ENCODE assay signal across 8 mouse cellular contexts in the genomic region with DNA sequence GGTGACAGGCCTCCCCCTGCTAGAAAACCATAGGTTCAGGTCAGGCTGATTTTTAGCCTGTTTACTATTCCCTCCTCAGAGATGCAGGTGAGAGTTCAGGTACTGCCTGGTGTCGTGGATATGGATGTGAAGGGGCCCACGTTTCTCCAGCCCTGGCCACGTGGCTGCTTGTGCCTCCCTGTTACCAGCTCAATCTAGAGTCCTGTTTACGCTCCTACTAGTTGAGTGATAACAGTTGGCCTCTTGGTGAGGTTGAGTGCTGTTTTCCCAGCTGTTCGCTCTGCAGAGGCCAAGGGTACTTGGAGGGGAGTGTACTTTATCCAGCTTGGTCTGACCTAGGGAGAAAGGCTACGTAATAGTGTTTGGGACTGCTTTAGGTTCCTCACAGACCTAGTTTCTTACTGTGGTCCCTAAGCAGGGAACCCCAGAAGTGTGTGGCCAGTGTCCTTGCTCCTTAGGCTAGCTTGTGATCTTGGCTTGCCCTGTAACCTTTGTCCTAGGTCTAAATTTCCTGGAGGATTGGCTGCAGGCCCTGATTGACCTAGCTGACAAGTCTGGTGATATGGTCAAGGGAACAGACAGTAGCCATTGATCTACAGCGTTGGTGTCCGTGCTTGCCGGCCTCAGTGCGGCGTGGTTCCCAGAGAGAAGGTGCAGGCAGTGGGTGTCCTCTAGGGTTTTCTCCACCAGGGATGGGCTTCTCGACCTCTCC. TPM values are rescaled to one million over a fixed set of nuclear protein-coding genes. Genes with fewer than 3 reads are reported as not detected.
DNase-seq lines count a peak whose midpoint lies in the region; ATAC-seq lines count a peak whose summit lies in the region.

No protein-coding gene starts in this region.

- peak overlapping the region; percentile 88 for H3K9ac ChIP-seq in hindbrain, embryonic 12.5 days
- H3K9ac ChIP-seq in neural tube, embryonic 13.5 days = peak overlapping the region; percentile 91

- DNase-seq in embryo, embryonic 10 days (ENCODE audit: low spot score) = peak; percentile 13
- DNase-seq in embryo, embryonic 11 days = no peak
- no peak for DNase-seq in embryonic facial prominence, embryonic 10.5 days (ENCODE audit: low spot score)
- DNase-seq in liver (peak; percentile 50), MN1 (ENCODE audit: low spot score) (no peak)
- DNase-seq in left cerebral cortex, adult 8-10 months (ENCODE audit: low spot score in 2 of 2) = no peak

- H3K27ac ChIP-seq in embryonic facial prominence, embryonic 10.5 days (replicated peaks) = peak overlapping the region; percentile 98
- peak overlapping the region; percentile 99; the same call in 1 of the 2 replicates for H3K27ac ChIP-seq in hindbrain, embryonic 12.5 days
- H3K27ac ChIP-seq in neural tube, embryonic 13.5 days (replicated peaks) = peak overlapping the region; percentile 99

- H3K4me2 ChIP-seq in hindbrain, embryonic 12.5 days (replicated peaks) = peak overlapping the region; percentile 74
- peak overlapping the region; percentile 68 for H3K4me2 ChIP-seq in neural tube, embryonic 13.5 days

- WGBS in embryonic facial prominence, embryonic 10.5 days = 74% methylated on average over 12 of the region's 12 CpGs
- WGBS in hindbrain, embryonic 12.5 days = 72% methylated on average over 12 of the region's 12 CpGs
- WGBS in neural tube, embryonic 13.5 days = 57% methylated on average over 12 of the region's 12 CpGs

- H3K4me3 ChIP-seq in embryonic facial prominence, embryonic 10.5 days = peak overlapping the region; percentile 86
- peak overlapping the region; percentile 67 for H3K4me3 ChIP-seq in hindbrain, embryonic 12.5 days
- H3K4me3 ChIP-seq in neural tube, embryonic 13.5 days = peak overlapping the region; percentile 71

- H3K9me3 ChIP-seq in embryonic facial prominence, embryonic 10.5 days = no peaks in the 10 kb centered on the region
- H3K9me3 ChIP-seq in hindbrain, embryonic 12.5 days (replicated peaks) = no peaks in the 10 kb centered on the region
- H3K9me3 ChIP-seq in neural tube, embryonic 13.5 days = no peaks in the 10 kb centered on the region

- peaks cover 31% of the 10 kb centered on the region for H3K4me1 ChIP-seq in embryonic facial prominence, embryonic 10.5 days
- peaks cover 35% of the 10 kb centered on the region for H3K4me1 ChIP-seq in hindbrain, embryonic 12.5 days
- H3K4me1 ChIP-seq in neural tube, embryonic 13.5 days (replicated peaks) = peaks cover 39% of the 10 kb centered on the region

- H3K27me3 ChIP-seq in embryonic facial prominence, embryonic 10.5 days (replicated peaks; ENCODE audit: low read depth, poor library complexity, severe bottlenecking) = no peaks in the 10 kb centered on the region
- no peaks in the 10 kb centered on the region for H3K27me3 ChIP-seq in hindbrain, embryonic 12.5 days
- H3K27me3 ChIP-seq in neural tube, embryonic 13.5 days = no peaks in the 10 kb centered on the region

- ATAC-seq in hindbrain, embryonic 12.5 days (ENCODE audit: low FRiP score) = no peak
- ATAC-seq in neural tube, embryonic 13.5 days (ENCODE audit: low read depth) = no peak

- H3K36me3 ChIP-seq in embryonic facial prominence, embryonic 10.5 days (replicated peaks) = peaks cover 18% of the 10 kb centered on the region
- peaks cover 6% of the 10 kb centered on the region; the same call in 1 of the 2 replicates for H3K36me3 ChIP-seq in hindbrain, embryonic 12.5 days
- H3K36me3 ChIP-seq in neural tube, embryonic 13.5 days = peaks cover 3% of the 10 kb centered on the region; the same call in 1 of the 2 replicates

RNA-seq across cellular contexts. Expression of a gene that starts 1.7 kb away (rescaled TPM):
- 95.3 and 101 TPM in 2 replicates for polyA plus RNA-seq in embryonic facial prominence, embryonic 10.5 days (2016; fragmentation: Nextera tagmentation; extraction: Ambion mirVana)
- polyA plus RNA-seq in hindbrain, embryonic 12.5 days (2016; fragmentation: Nextera tagmentation; extraction: Ambion mirVana) = 85.0 and 90.5 TPM in 2 replicates
- polyA plus RNA-seq in neural tube, embryonic 13.5 days (2015; fragmentation: Nextera tagmentation; extraction: Ambion mirVana) = 59.6 and 66.2 TPM in 2 replicates
- 100 to 1,000 TPM in 3 of 4 experiments, 10 to 100 TPM in 1; 98.3 to 115 (median 109) TPM for total RNA-seq in left cerebral cortex, adult 8-10 months (2022)

RNA-seq across cellular contexts. Expression of a gene that starts 40.1 kb away (rescaled TPM):
- polyA plus RNA-seq in embryonic facial prominence, embryonic 10.5 days (2016; fragmentation: Nextera tagmentation; extraction: Ambion mirVana) = 40.8 and 41.1 TPM in 2 replicates
- 35.0 and 35.4 TPM in 2 replicates for polyA plus RNA-seq in hindbrain, embryonic 12.5 days (2016; fragmentation: Nextera tagmentation; extraction: Ambion mirVana)
- 30.9 and 31.9 TPM in 2 replicates for polyA plus RNA-seq in neural tube, embryonic 13.5 days (2015; fragmentation: Nextera tagmentation; extraction: Ambion mirVana)
- total RNA-seq in left cerebral cortex, adult 8-10 months (2022) = 10 to 100 TPM; 26.1 to 34.5 (median 31.0) TPM

RNA-seq across cellular contexts. Expression of a gene that starts 40.1 kb away (rescaled TPM):
- polyA plus RNA-seq in embryonic facial prominence, embryonic 10.5 days (2016; fragmentation: Nextera tagmentation; extraction: Ambion mirVana) = 40.5 and 41.4 TPM in 2 replicates
- polyA plus RNA-seq in hindbrain, embryonic 12.5 days (2016; fragmentation: Nextera tagmentation; extraction: Ambion mirVana) = 93.9 and 104 TPM in 2 replicates
- polyA plus RNA-seq in neural tube, embryonic 13.5 days (2015; fragmentation: Nextera tagmentation; extraction: Ambion mirVana) = 123 and 128 TPM in 2 replicates
- total RNA-seq in left cerebral cortex, adult 8-10 months (2022) = 100 to 1,000 TPM; 675 to 760 (median 715) TPM

Comparison
In these comparisons a context has a peak if more than half of its experiments do, and no peak if none do; other contexts are left out.
1. DNase-seq: peak in embryo, embryonic 10 days (single experiment) and liver (single experiment); none in embryo, embryonic 11 days (single experiment), embryonic facial prominence, embryonic 10.5 days (single experiment), left cerebral cortex, adult 8-10 months (0 of 2) and MN1 (single experiment).
2. Peak in every context shown above with its lines, with median percentiles within 50 percentile points of each other: H3K27ac ChIP-seq and H3K4me3 ChIP-seq.